18 mouse cellular contexts compared by ENCODE assay signal in genomic region chr5:112546771-112547170, GRCm38 (mm10). TPM values are rescaled to one million over a fixed set of nuclear protein-coding genes. Genes with fewer than 3 reads are reported as not detected.
A peak's percentile ranks its signal among the peaks of the same experiment; 100 is the strongest.
DNase-seq lines count a peak whose midpoint lies in the region; ATAC-seq lines count a peak whose summit lies in the region.
"Had no signal": no experiment of that assay in that cellular context is flagged by ENCODE, and none has a peak within 500 bp of the region (broad histone marks: within the 10 kb centered on the region; RNA-seq: fewer than 3 reads in every experiment).

No protein-coding gene starts in this region.

- H3K4me1 ChIP-seq in kidney, embryonic 14.5 days (ENCODE audit: control insufficient read depth, insufficient read depth, low read length) = peaks cover 10% of the 10 kb centered on the region; the same call in 1 of the 2 replicates
- H3K4me1 ChIP-seq: stomach, embryonic 15.5 days had no signal

- H3K27me3 ChIP-seq in kidney, embryonic 14.5 days (ENCODE audit: control insufficient read depth, insufficient read depth, low read length) = no peaks in the 10 kb centered on the region
- H3K27me3 ChIP-seq: stomach, embryonic 15.5 days had no signal

- no peak overlapping the region for H3K27ac ChIP-seq in kidney, embryonic 14.5 days (ENCODE audit: low read depth, low read length)
- H3K27ac ChIP-seq: heart, embryonic 10.5 days; stomach, embryonic 15.5 days had no signal

- H3K9ac ChIP-seq in kidney, embryonic 14.5 days (ENCODE audit: low read depth, low read length) = no peak overlapping the region
- H3K9ac ChIP-seq: stomach, embryonic 15.5 days had no signal

- WGBS in kidney, embryonic 14.5 days = 36% methylated on average over 6 of the region's 6 CpGs

- H3K4me3 ChIP-seq in kidney, embryonic 14.5 days (ENCODE audit: low read length) = no peak overlapping the region
- H3K4me3 ChIP-seq: heart, embryonic 10.5 days; stomach, embryonic 15.5 days had no signal

- DNase-seq in kidney, postnatal 36 days = peak; percentile 2 to 3
- peak; percentile 81 for DNase-seq in brain, adult 2 months (ENCODE audit: low read depth, low spot score)
- DNase-seq in cerebellum, adult 11 months = peak; percentile 41
- DNase-seq in cerebellum, postnatal 25 days = peak; percentile 68 to 75
- DNase-seq in ovary, postnatal 36 days (ENCODE audit: low spot score) = no peak
- DNase-seq: adrenal gland, adult 8-10 months; embryo, embryonic 11 days; gastrocnemius, postnatal 14 days; heart, postnatal 14 days; layer of hippocampus, adult 9-11 months; liver; lung, adult 18-20 months had no signal

- no peak for ATAC-seq in kidney, embryonic 14.5 days (ENCODE audit: low FRiP score, low TSS enrichment)
- ATAC-seq in granulocyte monocyte progenitor cell, adult 5-6 weeks (replicated peaks; ENCODE audit: poor library complexity, severe bottlenecking) = no peak
- ATAC-seq: CD4-positive, CD25-positive, alpha-beta regulatory T cell, adult 4 months had no signal

- no peak overlapping the region for H3K4me2 ChIP-seq in kidney, embryonic 14.5 days (replicated peaks; ENCODE audit: low read depth, low read length)
- H3K4me2 ChIP-seq: stomach, embryonic 15.5 days had no signal

- H3K36me3 ChIP-seq in kidney, embryonic 14.5 days (ENCODE audit: control insufficient read depth, insufficient read depth, low read length) = no peaks in the 10 kb centered on the region
- H3K36me3 ChIP-seq: heart, embryonic 10.5 days; stomach, embryonic 15.5 days had no signal

- H3K9me3 ChIP-seq in kidney, embryonic 14.5 days (ENCODE audit: control insufficient read depth, low read length) = no peaks in the 10 kb centered on the region
- H3K9me3 ChIP-seq: heart, embryonic 10.5 days; stomach, embryonic 15.5 days had no signal

RNA-seq across cellular contexts. Expression of gene Sez6l, which starts 30.2 kb away (rescaled TPM):
- 0.23 and 0.26 TPM in 2 replicates for polyA plus RNA-seq in kidney, embryonic 14.5 days (2014; fragmentation: Nextera tagmentation; extraction: Ambion mirVana)
- total RNA-seq in granulocyte monocyte progenitor cell, adult 5-6 weeks (2014; fragmentation: Nextera tagmentation) = not detected in 2 replicates
- not detected in 2 replicates for total RNA-seq in granulocyte monocyte progenitor cell, adult 5-6 weeks (2017)
- total RNA-seq: MEL had no signal
- polyA plus RNA-seq: CD4-positive, CD25-positive, alpha-beta regulatory T cell, adult 4 months had no signal
